Mouse (Mus musculus) midbrain, embryonic 15.5 days (tissue): Measurements from ENCODE around the gene Fam118b. TPM values are rescaled to one million over a fixed set of nuclear protein-coding genes. Genes with fewer than 3 reads are reported as not detected.

ENCODE experiments used
- ATAC-seq: fragments of 200-750 bp; cut with Nextera tagmentation; replicated peaks from 2 replicates; pipeline ENCODE4 v1.8.0; 2017; ENCODE audit warnings: moderate TSS enrichment
- H3K27ac ChIP-seq: fragments of 300-500 bp; sonication (generic); 2 replicates; pipeline ENCODE4 v1.5.1; 2015; ENCODE audit warnings: mild to moderate bottlenecking, inconsistent platforms
- H3K27me3 ChIP-seq: fragments of 300-500 bp; sonication (generic); replicated peaks from 2 replicates; pipeline ENCODE4 v1.6.1; 2015; ENCODE audit warnings: inconsistent platforms
- H3K36me3 ChIP-seq: fragments of 300-500 bp; sonication (generic); replicated peaks from 2 replicates; pipeline ENCODE4 v1.6.1; 2015; ENCODE audit warnings: inconsistent platforms
- H3K4me1 ChIP-seq: fragments of 300-500 bp; sonication (generic); 2 replicates; pipeline ENCODE4 v1.6.1; 2015; ENCODE audit warnings: inconsistent platforms
- H3K4me2 ChIP-seq: fragments of 300-500 bp; sonication (generic); 2 replicates; pipeline ENCODE4 v1.6.1; 2015; ENCODE audit warnings: inconsistent platforms, mild to moderate bottlenecking, moderate library complexity
- H3K4me3 ChIP-seq: fragments of 300-500 bp; sonication (generic); 2 replicates; pipeline ENCODE4 v1.5.1; 2015; ENCODE audit warnings: mild to moderate bottlenecking, inconsistent platforms
- H3K9ac ChIP-seq: fragments of 300-500 bp; sonication (generic); 2 replicates; pipeline ENCODE4 v1.6.1; 2015; ENCODE audit warnings: mild to moderate bottlenecking, inconsistent platforms
- H3K9me3 ChIP-seq: fragments of 300-500 bp; sonication (generic); 2 replicates; pipeline ENCODE4 v1.6.1; 2016; ENCODE audit warnings: inconsistent platforms
- WGBS: fragments of 180-500 bp; shearing (Covaris S2); methylation state at CpG from one replicate; pipeline ENCODE4 v1.1.7; 2015; ENCODE audit warnings: mixed read lengths; 5-methylcytosine and 5-hydroxymethylcytosine counted together
- polyA plus RNA-seq: library from polyadenylated mRNA; unstranded; fragments of >200 nt; fragmentation: Nextera tagmentation; extraction: Ambion mirVana; gene quantifications from 2 replicates; pipeline ENCODE4 v1.2.1, GENCODE M21; 2015

Fam118b gene
- polyA plus RNA-seq, 1 experiment from 2014 or later = 64.5 TPM

- no peak overlapping the region for H3K9ac ChIP-seq
- no peaks in the 10 kb centered on the region for H3K9me3 ChIP-seq
- ATAC-seq = no peak
- H3K4me2 ChIP-seq = no peak overlapping the region
- no peak overlapping the region for H3K4me3 ChIP-seq
- H3K36me3 ChIP-seq = peaks cover 14% of the 10 kb centered on the region
- H3K27ac ChIP-seq = no peak overlapping the region
- peaks cover 11% of the 10 kb centered on the region for H3K4me1 ChIP-seq
- 98% methylated on average over 2 of the region's 2 CpGs for WGBS
- no peaks in the 10 kb centered on the region for H3K27me3 ChIP-seq
These were observed 63.2 kb downstream of the Fam118b start for GRCm38 (mm10) chr9:35204421-35204820.

- 73% methylated on average over 3 of the region's 3 CpGs for WGBS
- peaks cover 10% of the 10 kb centered on the region for H3K4me1 ChIP-seq
- no peak overlapping the region for H3K4me3 ChIP-seq
- no peak overlapping the region for H3K27ac ChIP-seq
- H3K9ac ChIP-seq = no peak overlapping the region
- ATAC-seq = no peak
- H3K27me3 ChIP-seq = no peaks in the 10 kb centered on the region
- H3K36me3 ChIP-seq = peaks cover 14% of the 10 kb centered on the region
- no peak overlapping the region for H3K4me2 ChIP-seq
- no peaks in the 10 kb centered on the region for H3K9me3 ChIP-seq
These were observed 64.1 kb downstream of the Fam118b start for GRCm38 (mm10) chr9:35203536-35203935.

GRCm38 (mm10) chr9:35200529-35201060 is 67.0 kb downstream of the Fam118b start:
- no peaks in the 10 kb centered on the region for H3K36me3 ChIP-seq
- H3K9ac ChIP-seq = no peak overlapping the region
- no peaks in the 10 kb centered on the region for H3K9me3 ChIP-seq
- 58% methylated on average over 9 of the region's 9 CpGs for WGBS
- no peak overlapping the region for H3K27ac ChIP-seq
- peak overlapping the region; percentile 44 for H3K4me3 ChIP-seq
- ATAC-seq = 0 out of 2 replicates have a peak, but pooled peaks have one; percentile 44
- H3K4me1 ChIP-seq = peaks cover 10% of the 10 kb centered on the region
- H3K4me2 ChIP-seq = peak overlapping the region; percentile 63
- H3K27me3 ChIP-seq = no peaks in the 10 kb centered on the region

- peak within 1 kb of the TSS; percentile 44 for H3K4me3 ChIP-seq
- peaks cover 10% of the 10 kb centered on the region for H3K4me1 ChIP-seq
- WGBS = 0% methylated on average over 44 of the region's 44 CpGs
- no peak within 1 kb of the TSS for H3K27ac ChIP-seq
- no peaks in the 10 kb centered on the region for H3K9me3 ChIP-seq
- peak; percentile 90 for ATAC-seq
- H3K36me3 ChIP-seq = no peaks in the 10 kb centered on the region
- no peaks in the 10 kb centered on the region for H3K27me3 ChIP-seq
- peak within 1 kb of the TSS; percentile 63 for H3K4me2 ChIP-seq
- H3K9ac ChIP-seq = peak within 1 kb of the TSS; percentile 31
These were observed 67.7 kb downstream of the Fam118b start, which contains the start of the genes Srpr and Tirap for GRCm38 (mm10) chr9:35199772-35200471. Srpr (plus strand) TSS chr9:35200175. Tirap (minus strand) TSS chr9:35200291.

- ATAC-seq = peak; percentile 65
- H3K4me3 ChIP-seq = peak overlapping the region; percentile 44
- peaks cover 10% of the 10 kb centered on the region for H3K4me1 ChIP-seq
- no peaks in the 10 kb centered on the region for H3K27me3 ChIP-seq
- H3K4me2 ChIP-seq = peak overlapping the region; percentile 63
- WGBS = 25% methylated on average over 18 of the region's 18 CpGs
- no peaks in the 10 kb centered on the region for H3K36me3 ChIP-seq
- H3K9me3 ChIP-seq = no peaks in the 10 kb centered on the region
- peak overlapping the region; percentile 31 for H3K9ac ChIP-seq
- no peak overlapping the region for H3K27ac ChIP-seq
These were observed 68.4 kb downstream of the Fam118b start for GRCm38 (mm10) chr9:35198945-35199771.

GRCm38 (mm10) chr9:35198351-35198750 is 69.3 kb downstream of the Fam118b start:
- whole genome bisulfite sequencing = 58% methylated on average over 10 of the region's 10 CpGs
- no peaks in the 10 kb centered on the region for H3K27me3 ChIP-seq

GRCm38 (mm10) chr9:35197625-35198024 is 70.0 kb downstream of the Fam118b start:
- no peak for ATAC-seq
- Histone ChIP-seq H3K4me2 (no peak overlapping the region), H3K9me3 (no peaks in the 10 kb centered on the region), H3K36me3 (no peaks in the 10 kb centered on the region), H3K9ac (no peak overlapping the region), H3K27me3 (no peaks in the 10 kb centered on the region), H3K27ac (no peak overlapping the region), H3K4me3 (no peak overlapping the region), H3K4me1 (peaks cover 10% of the 10 kb centered on the region)
- 88% methylated on average over 3 of the region's 3 CpGs for WGBS

More at GRCm38 (mm10) chr9:35198351-35198750, 69.3 kb downstream of the Fam118b start:
- H3K27ac ChIP-seq = no peak overlapping the region
- no peak overlapping the region for H3K4me2 ChIP-seq
- no peaks in the 10 kb centered on the region for H3K36me3 ChIP-seq
- no peaks in the 10 kb centered on the region for H3K9me3 ChIP-seq
- H3K4me3 ChIP-seq = no peak overlapping the region
- no peak overlapping the region for H3K9ac ChIP-seq
- no peak for ATAC-seq
- H3K4me1 ChIP-seq = peaks cover 10% of the 10 kb centered on the region

GRCm38 (mm10) chr9:35194048-35194447 is 73.6 kb downstream of the Fam118b start:
- H3K4me1 ChIP-seq = no peaks in the 10 kb centered on the region
- no peaks in the 10 kb centered on the region for H3K27me3 ChIP-seq
- H3K36me3 ChIP-seq = no peaks in the 10 kb centered on the region
- 96% methylated on average over 3 of the region's 3 CpGs for WGBS
- no peak overlapping the region for H3K9ac ChIP-seq
- H3K4me2 ChIP-seq = no peak overlapping the region
- H3K4me3 ChIP-seq = no peak overlapping the region
- no peak overlapping the region for H3K27ac ChIP-seq
- ATAC-seq = no peak
- H3K9me3 ChIP-seq = no peaks in the 10 kb centered on the region

GRCm38 (mm10) chr9:35192983-35193542 is 74.5 kb downstream of the Fam118b start:
- Histone ChIP-seq H3K27ac (0 out of 2 replicates have a peak overlapping the region, but pooled peaks have one; percentile 9), H3K9ac (no peak overlapping the region), H3K27me3 (no peaks in the 10 kb centered on the region), H3K4me3 (no peak overlapping the region), H3K36me3 (no peaks in the 10 kb centered on the region), H3K4me2 (no peak overlapping the region), H3K9me3 (no peaks in the 10 kb centered on the region), H3K4me1 (no peaks in the 10 kb centered on the region)
- WGBS = 68% methylated on average over 11 of the region's 11 CpGs
- peak; percentile 24; the same call in 1 of the 2 replicates for ATAC-seq

- Histone ChIP-seq H3K27ac (no peak overlapping the region), H3K9me3 (no peaks in the 10 kb centered on the region), H3K9ac (no peak overlapping the region), H3K36me3 (no peaks in the 10 kb centered on the region), H3K4me3 (no peak overlapping the region), H3K27me3 (no peaks in the 10 kb centered on the region), H3K4me1 (no peaks in the 10 kb centered on the region), H3K4me2 (no peak overlapping the region)
- ATAC-seq = peak; percentile 38; the same call in 1 of the 2 replicates
- WGBS = 71% methylated on average over 22 of the region's 22 CpGs
These were observed 78.9 kb downstream of the Fam118b start for GRCm38 (mm10) chr9:35188700-35189099.

GRCm38 (mm10) chr9:35187351-35187903 is 80.2 kb downstream of the Fam118b start:
- Histone ChIP-seq H3K4me2 (no peak overlapping the region), H3K4me1 (no peaks in the 10 kb centered on the region), H3K27me3 (no peaks in the 10 kb centered on the region), H3K4me3 (no peak overlapping the region), H3K9ac (no peak overlapping the region), H3K27ac (no peak overlapping the region), H3K9me3 (no peaks in the 10 kb centered on the region), H3K36me3 (no peaks in the 10 kb centered on the region)
- no peak for ATAC-seq
- WGBS = 88% methylated on average over 10 of the region's 10 CpGs

GRCm38 (mm10) chr9:35186430-35186829 is 81.2 kb downstream of the Fam118b start:
- H3K27ac ChIP-seq = no peak overlapping the region
- 76% methylated on average over 4 of the region's 4 CpGs for WGBS
- ATAC-seq = no peak
- no peaks in the 10 kb centered on the region for H3K9me3 ChIP-seq
- H3K27me3 ChIP-seq = no peaks in the 10 kb centered on the region
- H3K4me2 ChIP-seq = no peak overlapping the region
- H3K4me1 ChIP-seq = no peaks in the 10 kb centered on the region
- H3K9ac ChIP-seq = no peak overlapping the region
- no peak overlapping the region for H3K4me3 ChIP-seq
- H3K36me3 ChIP-seq = no peaks in the 10 kb centered on the region
